Mouse (Mus musculus) central nervous system, embryonic 18 days (tissue): ENCODE measurements around the gene Dgkh. TPM values are rescaled to one million over a fixed set of nuclear protein-coding genes. Genes with fewer than 3 reads are reported as not detected.

Experiments used
- polyA plus RNA-seq: library from polyadenylated mRNA; depleted of rRNA; stranded (reverse); fragments of >200 nt; gene quantifications from 2 replicates; pipeline ENCODE4 v1.2.3, GENCODE M21; 2012; rRNA removed

The Dgkh gene
- 8.2 and 8.9 TPM in 2 replicates for polyA plus RNA-seq

DNA sequence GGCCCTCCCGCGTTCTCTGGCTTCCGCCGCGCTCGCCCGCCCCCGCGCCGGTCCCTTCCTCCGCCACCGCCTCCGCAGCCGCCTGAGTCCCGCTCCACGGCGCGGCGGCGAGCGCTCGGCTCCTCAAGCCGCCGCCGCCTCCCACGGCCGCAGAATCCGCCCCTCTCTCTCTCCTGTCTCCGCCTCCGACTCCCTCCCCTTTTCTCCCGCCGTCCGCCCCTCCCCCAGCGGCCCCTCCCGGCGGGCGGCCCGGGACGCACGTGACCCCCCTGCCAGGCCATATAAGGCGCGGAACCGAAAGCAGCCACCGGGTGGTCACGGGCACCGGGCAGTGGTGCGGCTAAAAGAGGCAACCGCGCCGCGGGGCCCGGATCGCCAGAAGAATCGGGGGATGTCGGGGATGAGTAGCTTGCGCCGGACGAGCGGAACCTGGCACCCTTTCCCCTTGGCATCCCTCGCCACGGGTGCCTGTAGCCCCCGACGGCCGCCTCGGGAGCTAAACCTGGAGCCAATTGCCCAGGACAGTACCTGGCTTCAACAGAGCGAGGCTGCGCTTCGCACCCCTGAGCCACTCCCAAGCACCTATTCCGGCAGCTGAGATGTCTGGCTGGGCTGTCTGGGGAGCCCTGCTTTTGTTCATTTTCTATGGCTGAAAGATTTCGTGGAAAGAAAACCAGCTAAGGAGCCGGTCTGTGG, at the start of gene Dgkh:
Dgkh (minus strand) TSS at position 160 of the 696 bp plus-strand sequence.

DNA sequence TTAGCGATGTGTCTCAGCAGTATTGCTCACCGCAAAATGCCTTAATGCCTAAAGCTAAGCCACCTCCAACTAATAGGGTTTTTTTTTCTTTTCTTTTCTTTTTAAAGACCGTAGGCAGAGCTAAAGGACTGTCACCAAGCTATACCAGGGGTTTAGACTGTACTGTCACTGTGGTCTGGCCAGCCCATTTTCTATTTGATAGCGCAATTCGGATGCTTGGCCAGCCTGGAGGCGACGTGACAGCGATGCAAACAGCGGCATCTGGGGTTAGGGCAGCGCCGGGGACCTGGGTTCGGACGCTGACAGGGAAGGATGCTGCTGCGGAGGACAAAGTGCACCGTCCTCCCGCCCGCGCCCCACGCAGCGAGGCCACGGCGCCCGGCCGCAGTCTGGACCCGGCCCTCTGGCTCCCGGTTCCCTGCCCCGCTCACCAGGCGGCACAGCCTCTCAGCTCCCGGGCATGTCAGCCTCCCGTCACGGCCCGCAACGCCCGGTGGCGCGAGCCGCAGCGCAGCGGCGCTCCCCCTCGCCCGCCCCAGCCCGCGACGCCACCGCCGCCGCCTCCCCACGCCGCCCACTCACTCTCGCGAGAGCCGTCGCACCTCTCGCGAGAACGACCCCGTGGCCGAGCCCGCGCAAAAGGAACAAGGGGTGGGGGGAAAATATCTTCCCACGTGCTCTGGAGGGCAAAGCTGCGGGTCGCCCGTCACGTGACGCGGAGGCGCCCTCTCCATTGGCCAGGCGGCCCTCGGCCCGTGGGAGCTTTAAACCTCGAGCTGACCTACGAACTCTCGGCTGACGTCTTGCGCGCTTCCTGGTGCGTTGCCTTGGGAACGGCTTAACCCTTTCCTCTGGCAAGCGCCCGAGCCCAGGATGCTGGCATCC, 196.1 kb downstream of the Dgkh start, which contains the start of gene Akap11:
Akap11 (minus strand) TSS at position 528 of the 885 bp plus-strand sequence.

Other genes starting within 250 kb of the Dgkh start
- 38.6 and 41.8 TPM in 2 replicates for gene Akap11, start 196.0 kb downstream of the Dgkh start, polyA plus RNA-seq
- 7.4 and 9.6 TPM in 2 replicates for gene Vwa8, start 116.3 kb upstream of the Dgkh start, polyA plus RNA-seq